Mouse (Mus musculus) gonadal fat pad, adult 2 months (tissue): Measurements from ENCODE around the gene Gm49711. TPM values are rescaled to one million over a fixed set of nuclear protein-coding genes. Genes with fewer than 3 reads are reported as not detected.

Source experiments
- DNase-seq: peaks from one replicate; pipeline ENCODE4 v3.0.0-alpha.2; 2012; ENCODE audit warnings: low read depth
- polyA plus RNA-seq: library from polyadenylated mRNA; depleted of rRNA; stranded (reverse); fragments of >200 nt; gene quantifications from 2 replicates; pipeline ENCODE4 v1.2.3, GENCODE M21; 2012; rRNA removed

Gene Gm49711
- 0.14 TPM in 1 of 2 replicates, not detected in the other for polyA plus RNA-seq

DNA sequence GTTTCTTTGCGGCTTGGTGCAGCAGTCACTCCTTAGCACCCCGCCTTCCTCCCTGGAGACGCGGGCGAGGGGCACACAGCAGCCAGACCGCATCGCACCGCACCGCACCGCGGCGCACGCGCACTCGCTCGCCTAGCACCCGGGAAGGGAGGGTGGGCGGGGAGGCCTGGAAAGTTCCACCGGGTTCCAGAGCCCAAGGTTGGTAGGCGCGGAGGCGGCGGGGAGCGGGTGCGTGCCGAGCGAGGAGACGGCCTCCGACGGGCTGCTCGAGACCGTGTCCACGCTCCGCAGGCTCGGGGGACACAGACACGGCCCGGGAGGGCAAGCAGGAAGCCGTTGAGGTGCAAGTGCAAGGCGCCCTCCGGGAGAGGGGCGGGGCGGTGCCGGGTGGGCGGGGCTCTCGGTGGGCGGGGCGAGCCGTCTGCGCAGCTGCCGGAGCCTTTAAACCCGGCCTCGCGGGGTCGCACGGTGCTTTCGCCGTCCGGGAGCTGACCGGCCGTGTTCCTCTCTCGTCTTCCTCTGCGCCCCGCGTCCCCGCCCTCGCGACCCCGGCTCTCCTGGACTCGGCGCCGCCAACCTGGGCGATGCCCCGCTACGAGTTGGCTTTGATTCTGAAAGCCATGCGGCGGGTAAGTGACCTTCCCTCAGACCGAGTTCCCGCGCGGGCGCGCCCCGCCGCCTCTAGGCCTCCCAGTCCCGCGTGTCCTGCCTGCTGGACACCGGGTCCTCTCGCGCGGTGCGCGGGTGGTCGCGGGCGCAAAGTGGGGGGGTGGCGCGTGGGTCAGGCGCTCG, at the start of gene Gm49711, which contains the start of the genes Mrps6 and Slc5a3:
Gm49711 (plus strand) TSS at position 465 of the 792 bp plus-strand sequence.
Mrps6 (plus strand) TSS at position 419 of the 792 bp plus-strand sequence.
Slc5a3 (plus strand) TSS at position 471 of the 792 bp plus-strand sequence.
- DNase-seq: no peak

DNA sequence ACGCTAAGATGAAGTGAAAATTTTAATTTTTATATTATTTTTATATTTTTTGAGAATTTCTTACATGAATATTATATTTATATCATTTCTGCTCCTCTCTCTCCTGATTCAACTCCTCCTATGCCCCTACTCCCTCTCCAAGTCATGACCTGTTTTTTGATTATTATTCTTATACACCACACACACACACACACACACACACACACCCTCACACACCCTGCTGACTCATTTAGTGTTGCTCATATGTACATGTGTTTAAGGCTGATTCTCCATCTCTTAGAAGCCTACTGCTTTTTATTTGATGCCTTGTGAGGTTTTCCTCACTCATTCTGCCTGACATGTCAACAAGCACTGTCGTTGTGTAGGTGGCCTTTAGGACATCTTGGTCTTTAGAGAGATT, 48.5 kb upstream of the Gm49711 start:
- no peak for DNase-seq

DNA sequence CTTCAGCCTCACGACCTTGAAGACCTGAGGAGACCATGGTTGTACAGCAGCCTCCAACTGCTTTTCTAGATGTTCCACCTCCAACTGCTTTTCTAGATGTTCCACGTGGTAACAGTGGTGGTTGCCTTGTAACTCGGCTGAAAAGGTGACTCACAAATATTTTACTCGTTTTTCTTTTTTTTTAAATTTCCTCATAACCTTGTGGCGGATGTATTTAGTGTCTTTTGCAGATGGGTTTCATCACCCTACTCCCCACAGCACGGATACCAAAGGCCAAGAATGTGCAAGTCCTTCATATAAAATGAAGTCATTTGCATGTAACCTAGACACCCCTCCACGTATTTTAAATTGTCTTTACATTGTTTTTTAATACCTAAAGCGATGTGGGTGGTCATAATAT, 41.3 kb upstream of the Gm49711 start:
- DNase-seq: no peak

DNA sequence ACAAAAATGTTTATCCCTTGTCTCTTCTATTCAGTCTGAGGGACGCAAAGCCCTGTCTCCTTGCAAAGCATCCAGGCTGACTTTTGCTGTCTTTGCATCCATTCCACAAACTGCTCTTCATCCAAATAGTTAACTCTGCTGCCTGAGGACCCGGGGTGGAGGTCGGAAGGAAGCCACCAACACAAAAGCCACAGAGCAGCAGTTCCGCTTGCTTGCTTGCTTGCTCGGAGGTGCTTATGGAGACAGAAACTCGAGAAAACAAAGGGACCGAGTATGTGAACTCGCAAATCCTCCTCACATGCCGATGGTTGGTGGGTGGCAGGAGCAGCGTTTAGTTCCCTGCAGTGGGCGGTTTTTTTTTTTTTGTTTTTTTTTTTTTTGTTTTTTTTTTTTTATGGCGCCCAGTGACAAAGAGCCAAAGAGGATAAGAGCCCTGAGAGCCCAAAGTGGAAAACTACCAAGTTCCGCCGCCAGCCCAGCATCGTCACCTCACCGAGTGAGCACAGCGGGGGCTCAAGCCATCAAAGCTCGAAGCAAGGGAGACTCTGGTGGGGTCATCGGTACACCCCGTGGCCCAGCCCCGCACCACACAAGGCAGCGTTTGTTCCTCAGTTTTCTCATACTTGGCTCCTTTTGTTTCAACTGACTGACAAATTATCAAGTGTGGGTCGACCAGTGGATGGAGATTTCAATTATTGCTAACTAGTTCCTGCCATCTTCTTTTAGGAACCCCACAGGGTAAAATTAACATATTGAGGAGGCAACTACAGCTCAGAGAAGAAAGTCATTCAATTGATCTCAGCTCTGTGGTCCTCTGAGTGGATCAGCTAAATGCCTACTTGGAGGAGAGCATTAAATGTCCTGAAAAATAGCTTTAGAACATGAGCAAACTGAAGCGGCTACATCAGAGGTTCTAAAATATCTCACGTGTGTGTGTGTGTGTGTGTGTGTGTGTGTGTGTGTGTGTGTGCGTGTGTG, 38.7 kb upstream of the Gm49711 start:
- DNase-seq: no peak

DNA sequence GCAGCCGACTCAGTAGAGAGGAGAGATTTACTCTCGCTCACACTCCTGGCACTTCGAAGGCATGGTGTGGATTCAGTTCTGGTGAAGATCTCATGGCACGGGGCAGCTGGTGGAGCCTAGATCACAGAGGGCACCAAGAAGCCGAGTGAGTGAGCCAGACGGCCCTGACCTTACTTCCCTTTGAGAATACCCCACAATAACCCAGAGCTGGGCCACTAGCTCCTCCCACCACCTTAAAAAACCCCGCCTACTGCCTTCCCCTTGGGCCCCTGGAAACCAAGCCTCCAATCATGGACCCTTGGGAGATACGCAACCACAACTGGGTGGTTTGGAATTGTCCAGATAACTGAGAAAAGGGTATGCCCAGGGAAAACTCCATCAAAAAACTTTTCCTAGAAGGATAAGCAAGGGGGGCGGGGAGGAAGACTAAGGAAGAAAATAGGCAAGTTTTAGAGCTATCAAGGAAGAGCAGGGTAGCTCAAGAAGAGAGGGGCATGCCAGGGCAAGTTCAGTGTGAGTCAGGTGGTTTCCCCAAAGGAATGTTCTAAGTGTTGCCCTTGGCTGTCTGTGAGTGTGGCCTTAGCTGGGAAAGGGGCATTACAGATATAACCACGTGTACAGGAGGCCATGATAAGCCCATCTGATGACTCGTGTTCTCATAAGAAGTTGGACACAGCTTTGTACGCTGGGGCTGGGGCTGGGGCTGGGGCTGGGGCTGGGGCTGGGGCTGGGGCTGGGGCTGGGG, 36.3 kb upstream of the Gm49711 start:
- no peak for DNase-seq

DNA sequence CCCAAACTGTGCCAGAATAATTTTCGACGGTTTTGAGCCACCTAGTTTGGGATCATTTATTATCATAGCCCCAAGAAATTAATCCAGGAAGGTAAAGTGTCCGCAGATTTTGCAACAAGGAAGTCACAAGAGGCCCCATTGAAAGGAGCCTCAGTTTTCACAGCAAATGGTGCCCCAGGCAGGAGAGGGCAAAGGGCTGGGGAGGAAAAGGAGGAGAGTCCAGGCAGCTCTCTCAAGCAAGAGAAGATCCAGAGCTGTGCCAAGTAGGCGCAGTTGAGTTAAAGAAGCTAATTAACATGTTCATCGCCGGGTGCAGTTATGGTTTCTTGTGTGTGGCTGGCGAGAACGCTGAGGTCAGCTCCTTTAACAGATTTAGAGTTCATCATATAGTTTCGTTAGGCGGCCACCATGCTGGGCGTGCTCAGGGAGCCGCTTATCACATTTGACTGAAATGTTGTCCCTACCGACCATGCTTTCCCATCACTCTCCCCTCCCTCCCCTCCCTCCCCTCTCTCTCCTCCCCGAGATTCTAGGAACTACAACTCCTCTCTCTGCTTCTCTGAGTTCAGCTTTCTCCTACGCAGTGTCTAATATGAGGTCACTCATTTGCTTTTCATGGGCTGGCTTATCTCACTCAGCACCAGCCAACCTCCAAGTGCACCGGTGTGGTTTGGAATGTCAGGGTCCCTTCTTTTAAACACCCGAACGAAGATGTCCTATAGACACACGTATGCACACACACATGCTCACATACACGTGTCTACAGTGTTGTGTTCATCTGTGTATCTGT, 35.4 kb upstream of the Gm49711 start:
- DNase-seq: no peak

DNA sequence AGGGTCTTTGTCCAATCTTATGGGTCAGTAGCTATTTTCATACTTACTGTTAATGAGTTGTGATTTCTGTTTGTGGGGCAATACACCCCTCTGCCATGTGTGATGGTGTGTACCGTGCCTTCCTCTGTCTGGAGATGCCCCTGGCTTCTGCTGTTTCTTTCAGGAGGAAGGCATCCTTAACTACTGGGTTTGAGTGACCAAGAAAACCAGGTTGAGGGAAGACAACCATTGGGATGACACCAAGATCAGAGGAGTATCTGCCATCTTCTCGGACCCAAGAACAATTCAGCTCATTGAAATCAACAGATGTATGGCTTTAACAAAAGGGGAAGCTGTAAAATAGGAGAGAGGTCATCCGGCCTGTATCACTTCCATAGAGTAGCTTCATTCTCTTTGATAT, 24.8 kb upstream of the Gm49711 start:
- no peak for DNase-seq

DNA sequence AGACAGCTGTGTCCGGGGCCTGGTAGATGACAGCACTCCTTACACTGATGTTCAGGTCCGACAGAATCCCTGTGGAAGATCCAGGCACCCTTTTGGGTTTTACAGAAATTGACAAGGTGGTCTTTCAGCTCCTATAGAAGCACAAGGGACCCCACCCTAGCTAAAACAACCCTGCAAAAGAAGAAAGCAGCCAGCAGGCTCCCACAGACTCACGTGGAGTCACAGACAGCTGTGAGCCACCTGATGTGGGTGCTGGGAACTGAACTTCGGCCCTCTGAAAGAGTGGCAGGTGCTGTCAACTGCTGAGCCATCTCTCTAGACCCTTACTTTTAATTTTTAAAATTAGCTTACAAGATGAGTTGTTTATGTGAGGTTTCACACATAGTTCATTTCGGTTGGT, 23.4 kb upstream of the Gm49711 start:
- no peak for DNase-seq

DNA sequence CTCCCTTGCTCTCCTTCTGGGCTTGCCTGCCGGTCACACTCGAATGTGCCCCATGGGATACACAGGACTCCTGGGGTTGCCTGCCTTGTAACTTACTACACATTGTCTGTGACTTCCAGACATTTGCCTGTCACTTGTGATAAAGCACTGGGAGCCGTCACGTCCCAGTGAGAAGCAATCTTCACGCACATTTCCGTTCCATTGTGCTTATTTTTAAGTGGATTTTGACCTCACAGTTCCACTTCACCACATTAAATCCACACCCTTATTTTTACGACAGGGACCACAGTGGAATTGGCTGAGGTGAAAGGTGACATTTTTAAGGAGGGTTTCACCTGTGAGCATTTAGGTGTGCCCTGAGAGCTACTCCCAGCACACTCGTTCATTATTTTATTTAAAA, 21.4 kb upstream of the Gm49711 start:
- DNase-seq: no peak

DNA sequence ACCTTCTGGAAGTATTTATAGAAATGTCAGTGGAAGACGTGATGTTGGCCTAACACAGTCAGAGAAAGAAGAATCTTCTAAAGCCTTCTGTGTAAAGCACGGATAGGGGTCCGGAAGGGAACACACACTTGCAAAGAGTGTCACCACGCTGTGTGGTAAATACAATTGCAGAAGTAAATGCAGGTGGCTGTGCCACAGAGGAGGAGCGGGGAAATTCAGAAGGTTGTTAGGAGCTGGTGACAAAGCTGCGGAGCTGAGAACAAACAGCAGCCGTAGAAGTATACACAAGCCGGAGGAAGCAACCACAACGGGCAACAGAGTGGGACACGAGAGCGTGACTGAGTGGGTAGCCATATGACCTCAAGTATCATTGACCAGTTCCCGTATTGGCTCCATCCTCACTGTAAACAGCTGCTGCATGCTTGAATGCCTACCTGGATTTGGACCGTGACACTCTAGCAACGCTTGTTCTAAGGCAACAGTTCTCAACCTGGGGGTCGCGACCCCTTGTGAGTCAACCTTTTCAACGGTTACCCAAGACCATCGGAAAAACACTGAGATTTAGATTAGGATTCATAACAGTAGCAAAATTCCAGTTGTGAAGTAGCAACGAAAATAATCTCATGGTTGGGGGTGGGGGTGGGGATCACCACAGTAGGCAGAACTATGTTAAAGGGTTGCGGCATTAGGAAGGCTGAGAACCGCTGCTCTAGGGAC, 20.1 kb upstream of the Gm49711 start:
- no peak for DNase-seq

DNA sequence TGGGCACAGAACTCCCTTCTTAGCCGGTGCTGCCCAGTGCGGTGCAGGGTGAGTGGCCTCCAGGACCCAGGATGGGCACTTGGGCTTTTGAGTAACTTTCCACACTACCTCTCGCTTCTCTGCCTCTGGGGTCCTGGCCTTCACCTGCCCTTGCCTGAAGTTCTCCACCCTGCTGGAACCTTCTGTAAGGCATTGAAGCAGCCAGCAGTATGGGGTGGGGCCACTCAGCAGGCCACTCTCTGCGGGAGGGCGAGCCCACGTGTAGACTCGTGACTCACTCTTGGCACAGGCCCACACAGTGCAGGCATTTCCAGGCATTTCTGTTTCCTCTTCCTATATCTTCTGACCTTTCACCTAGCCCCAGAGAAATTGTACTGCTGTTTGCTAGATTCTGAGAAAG, 18.7 kb upstream of the Gm49711 start:
- no peak for DNase-seq

DNA sequence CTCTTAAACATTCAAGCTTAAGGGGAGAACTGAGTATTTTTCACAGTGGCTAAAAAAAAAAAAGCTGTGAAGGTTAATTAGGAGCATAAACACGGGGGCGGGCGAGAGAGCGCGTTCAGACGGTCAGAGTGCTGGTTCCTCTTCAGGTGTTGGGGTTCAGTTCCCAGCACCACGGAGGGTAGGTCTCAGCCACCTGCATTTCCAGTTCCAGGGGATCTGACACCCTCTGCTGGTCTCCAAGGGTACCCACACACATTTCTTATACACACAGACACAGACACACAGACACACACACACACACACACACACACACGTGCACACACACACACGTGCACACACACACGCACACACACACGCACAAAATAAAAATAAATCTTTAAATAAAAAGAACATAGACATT, 18.1 kb upstream of the Gm49711 start:
- DNase-seq: no peak

DNA sequence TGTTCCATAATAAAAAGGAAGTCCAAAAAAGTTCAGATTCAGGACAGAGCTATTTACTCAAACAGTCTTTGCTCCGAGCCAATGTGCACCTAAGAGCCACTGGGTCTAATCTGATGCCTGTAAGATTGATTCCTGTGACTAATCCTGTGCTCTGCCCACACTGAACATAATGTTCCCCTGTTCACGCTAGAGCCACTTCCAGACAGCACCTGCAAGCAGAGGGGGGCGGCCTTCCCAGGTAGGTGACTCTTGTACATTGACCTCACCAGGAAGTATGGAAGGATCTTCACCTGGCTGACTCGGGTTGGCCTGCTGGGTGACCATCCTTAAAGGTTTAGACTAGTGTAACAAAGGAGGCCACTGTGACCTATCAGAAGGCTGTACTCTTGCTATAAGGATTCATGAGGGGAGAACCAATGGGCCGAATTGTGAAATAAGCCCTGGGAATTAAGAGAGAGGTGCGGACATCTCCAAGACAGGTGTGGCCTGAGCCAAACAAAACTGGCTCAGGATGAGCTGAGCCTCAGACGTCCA, 6.3 kb upstream of the Gm49711 start:
- peak; percentile 90 for DNase-seq

DNA sequence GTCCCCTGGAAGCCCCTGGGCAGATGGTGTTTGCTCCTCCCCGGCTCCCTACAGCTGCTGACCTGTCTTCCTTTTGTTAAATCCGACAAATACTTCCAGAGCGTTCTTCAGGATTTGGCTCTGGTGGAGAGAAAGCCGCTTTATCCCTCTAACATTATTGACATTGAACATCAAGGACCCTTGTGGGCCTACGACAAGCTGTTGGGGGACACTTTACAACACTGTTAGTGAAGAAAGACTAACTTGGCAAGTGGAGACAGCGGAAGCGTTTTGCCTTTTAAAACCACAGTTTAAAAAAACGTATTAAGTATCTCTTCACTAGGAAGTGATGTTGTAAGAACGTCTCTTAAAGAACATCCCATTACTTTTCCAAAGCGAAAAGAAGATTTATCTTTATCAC, 5.5 kb upstream of the Gm49711 start:
- DNase-seq: no peak

DNA sequence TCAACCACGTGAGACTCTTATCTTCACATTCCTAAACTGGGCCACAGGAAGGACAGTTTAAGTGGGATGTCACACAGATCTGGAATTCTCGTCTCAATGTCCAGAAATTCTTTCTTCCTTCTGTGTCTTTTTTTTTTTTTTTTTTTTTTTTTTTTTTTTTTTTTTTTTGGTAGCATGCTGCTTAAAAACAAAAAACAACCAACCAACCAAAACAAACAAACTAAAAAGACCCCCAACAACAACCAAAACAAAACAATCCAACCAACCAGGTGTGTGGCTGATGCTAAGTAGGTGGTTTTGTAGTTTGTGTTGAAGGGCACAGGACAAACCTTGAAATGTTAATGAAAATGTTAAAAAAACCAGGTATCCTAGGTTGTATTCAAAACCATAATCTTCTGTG, 1.4 kb upstream of the Gm49711 start:
- no peak for DNase-seq

DNA sequence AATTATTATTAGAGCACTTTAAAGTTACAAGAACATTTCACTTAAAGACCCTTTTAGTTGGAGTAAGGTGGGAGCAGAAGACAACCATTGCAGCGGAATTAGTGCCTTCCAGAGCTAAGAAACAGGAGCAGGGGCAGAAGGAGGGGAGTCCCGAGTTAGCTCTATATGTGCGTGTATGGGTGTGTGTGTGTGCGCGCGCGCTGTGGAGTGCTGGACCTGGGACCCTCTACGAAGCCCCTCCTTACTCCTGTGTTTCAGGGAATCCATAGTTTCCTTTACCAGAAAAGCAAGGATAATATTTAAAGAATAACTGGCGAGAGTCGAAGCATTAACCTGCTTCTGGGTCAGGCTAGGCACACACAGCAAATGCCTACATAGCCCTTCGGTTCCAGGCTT, 662 bp upstream of the Gm49711 start:
- no peak for DNase-seq

DNA sequence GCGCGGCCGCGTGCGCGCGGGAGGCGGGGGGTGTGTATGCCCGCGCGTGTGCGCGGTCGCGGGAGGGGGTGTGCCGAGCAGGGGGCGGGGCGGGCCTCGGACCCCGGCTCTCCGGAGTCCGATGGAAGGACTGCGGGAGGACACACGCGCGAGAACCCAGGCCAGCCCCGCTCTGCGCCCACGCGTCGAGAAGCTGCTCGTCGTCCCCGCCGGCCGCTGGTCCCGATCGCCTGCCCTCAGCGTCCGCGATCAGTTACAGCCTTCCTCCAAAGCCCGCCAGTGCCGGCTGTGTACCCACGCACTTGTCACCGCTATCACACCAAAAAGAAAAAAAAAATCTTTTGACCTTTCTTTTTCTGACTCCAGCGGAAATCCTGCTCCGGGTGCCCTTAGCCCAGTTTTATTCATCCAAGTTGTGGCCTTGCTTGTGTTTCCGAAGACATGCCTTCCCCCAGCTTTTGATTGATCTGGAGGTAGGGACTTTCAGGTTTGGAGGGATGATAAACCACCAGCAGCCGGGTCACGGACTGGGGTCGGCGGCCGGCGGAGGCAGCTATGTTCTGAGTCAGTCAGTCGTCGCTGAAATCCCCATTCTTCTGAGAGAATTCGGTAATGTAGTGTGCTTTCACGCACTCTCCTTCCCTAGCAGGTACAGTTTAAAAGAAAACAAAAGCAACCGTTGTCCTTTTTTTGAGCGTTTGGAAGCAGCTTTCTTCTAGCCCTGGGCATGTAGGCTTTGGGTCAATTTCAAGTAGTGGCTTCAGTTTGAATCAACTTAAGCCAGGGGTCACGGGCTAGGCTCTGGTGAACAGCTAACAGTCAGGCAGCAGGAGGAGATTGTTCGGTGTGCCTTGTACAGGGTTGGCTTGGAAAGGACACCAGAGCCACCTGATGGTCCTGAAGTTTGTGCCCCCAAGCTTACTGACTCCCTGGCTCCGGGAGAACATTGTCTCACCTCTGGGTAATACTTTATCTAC, 816 bp downstream of the Gm49711 start:
- no peak for DNase-seq

DNA sequence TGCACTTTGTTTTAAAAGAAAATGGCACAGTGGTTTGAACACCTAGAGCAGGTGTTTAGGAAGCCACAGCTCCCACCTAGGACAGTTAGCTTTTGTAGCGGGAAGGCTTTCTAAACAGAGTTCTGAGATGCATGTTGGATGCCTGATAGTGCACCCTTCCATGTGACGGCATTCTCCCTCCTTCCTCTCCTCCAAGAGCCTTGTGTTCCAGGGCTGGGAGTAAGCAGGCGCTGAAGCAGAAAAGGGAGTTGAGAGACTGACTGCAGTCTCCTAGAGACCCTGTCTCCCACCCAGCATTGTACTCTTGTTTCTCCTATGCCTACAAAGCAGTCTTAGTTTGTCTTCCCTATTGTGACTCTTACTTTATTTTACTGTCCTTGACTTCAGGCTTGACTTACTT, 2.1 kb downstream of the Gm49711 start:
- no peak for DNase-seq

DNA sequence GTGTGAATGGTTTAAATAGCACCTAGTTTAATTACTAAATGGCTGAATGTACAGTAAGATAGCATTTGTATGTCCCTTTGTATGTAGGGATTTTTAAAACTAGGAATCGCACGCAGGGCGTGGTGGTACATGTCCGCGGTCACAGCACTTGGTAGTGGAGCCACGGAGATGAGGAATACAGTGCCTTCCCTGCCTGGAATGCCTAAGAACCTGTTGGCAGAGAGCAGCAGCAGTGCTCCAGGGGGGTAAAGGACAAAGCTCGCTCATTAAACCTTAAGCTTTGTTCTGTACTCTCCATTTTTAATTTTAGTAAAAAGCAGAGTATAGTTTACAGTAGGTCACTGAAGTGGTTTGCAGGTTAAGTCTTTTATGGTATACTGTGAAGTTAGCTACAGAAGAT, 3.5 kb downstream of the Gm49711 start:
- DNase-seq: no peak
